Mouse (Mus musculus) erythroid progenitor cell, adult 5-6 weeks (primary cell): ENCODE results near the gene Lhb. TPM values are rescaled to one million over a fixed set of nuclear protein-coding genes. Genes with fewer than 3 reads are reported as not detected.
A peak's percentile ranks its signal among the peaks of the same experiment; 100 is the strongest.

ENCODE experiments used
- ATAC-seq: replicated peaks from 2 replicates; pipeline ENCODE4 v1.8.0; 2016; ENCODE audit warnings: moderate number of reproducible peaks, mild to moderate bottlenecking, moderate TSS enrichment, inconsistent platforms; ENCODE audit not compliant: poor library complexity, low FRiP score, severe bottlenecking
- total RNA-seq, 2 experiments: library from RNA; stranded (forward) in 1 of 2; stranded (reverse) in 1 of 2; fragments of 150-400 nt in 1 of 2; fragments of 186-747, 209-891 nt in 1 of 2; gene quantifications; 2 replicates each; pipeline versions ENCODE4 v1.2.3 to v1.2.4; 2015 to 2017; ENCODE audit warnings: low replicate concordance in 2 of 2

The Lhb gene
- total RNA-seq, 2 experiments from 2014 or later = not detected

DNA sequence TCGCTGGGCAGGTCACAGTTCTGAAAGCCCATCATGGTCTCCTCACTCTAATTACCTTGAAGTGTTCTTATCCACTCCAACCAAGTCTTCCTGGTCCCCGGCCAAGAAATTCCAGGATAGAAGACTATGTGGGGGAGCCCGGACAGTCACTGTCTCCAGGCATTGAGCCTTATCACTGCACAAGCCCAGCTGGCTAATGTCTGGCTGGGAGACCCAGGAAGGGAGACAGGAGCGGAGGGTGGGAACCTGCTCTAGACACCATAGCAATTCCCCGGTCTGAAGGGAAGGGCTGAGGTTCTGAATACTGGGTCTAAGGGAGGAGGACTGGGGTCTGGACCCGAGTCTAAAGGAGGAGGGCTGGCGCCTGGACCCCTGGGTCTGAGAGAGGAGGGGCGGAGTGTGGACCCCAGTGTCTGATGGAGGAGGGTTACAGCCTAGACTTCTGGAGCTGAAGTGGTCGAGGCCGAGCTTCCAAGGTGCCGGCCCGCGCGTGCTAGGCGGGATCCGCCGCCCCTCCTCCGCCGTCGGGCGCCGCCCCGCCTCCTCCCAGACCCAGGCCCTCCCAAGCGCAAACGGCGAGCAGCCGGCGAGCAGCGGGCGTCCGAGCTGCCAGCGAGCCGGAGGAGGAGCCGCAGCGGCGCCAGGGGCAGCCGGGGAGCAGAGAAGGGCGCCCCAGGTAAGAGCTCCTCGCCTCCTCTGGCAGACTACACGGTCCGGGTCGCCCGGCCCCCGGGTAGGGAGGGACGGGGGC is 7.3 kb upstream of the Lhb start, which contains the start of gene Ntf5:
Gene Ntf5 (plus strand): TSS at position 583 of the 751 bp plus-strand sequence.
- ATAC-seq = no peak

DNA sequence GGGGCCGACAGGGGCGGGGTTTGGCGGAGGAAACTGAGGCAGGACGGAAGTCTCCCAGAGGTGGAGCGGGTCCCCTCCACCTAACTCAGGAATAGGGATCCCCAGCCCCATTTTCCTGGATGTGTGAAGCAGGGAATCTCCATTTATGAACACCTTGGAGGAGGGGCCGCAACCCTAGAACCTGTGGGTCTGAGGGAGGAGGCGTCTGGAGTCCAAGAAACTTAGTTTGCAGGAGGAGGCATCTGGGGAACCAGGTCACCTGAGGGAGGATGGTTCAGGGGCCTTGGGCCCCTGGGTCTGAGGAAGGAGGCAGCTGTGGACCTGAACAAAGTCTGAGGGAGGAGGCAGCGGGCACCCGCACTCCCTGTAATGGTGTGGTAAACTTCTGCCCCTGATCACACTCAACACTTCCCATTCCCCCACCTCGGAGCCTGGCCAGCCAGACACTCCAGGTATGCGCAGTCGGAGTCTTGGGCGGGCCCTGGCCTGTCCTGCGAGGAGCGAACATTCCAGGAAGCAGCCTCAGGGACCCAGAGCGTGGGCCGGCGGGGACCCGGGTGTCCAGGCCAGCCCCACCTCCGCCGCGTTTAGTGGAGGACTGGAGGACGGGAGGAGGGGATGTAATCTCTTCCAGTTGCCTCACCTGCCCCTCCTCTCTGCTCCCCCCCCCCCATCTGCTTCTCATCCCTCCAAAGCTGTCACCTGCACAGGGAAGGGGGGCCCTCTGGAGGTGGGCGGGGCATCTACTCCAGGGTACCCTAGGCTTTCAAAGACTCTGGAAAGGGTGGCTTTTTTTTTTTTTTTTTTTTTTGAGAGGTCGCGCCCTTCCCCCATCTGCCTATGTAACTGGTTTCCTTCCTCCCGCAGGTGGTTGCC is 6.5 kb upstream of the Lhb start:
- ATAC-seq = 0 out of 2 replicates have a peak, but pooled peaks have one; percentile 23

DNA sequence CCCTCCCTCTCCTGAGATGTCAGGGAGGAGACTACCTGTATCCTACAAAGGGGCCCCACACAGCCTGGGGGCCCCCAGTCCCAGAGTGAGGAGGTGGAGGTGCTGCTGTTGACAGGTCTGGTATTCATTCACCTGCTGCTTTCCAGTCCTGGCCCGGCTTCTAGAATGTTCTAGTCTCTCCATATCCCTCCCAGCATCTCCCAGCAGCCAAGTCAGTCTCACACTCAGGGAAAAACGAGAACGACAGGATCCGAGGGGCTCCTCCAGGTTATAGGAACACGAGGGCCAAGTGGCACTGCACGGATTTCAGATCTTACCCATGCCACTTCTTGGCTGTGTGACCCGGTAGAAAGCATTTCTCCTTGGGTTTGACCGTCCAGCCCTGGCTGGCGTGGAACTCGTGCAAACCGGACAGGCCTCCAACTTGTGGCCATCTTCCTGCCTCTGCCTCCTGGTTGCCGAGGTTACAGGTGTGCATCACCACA is 5.8 kb upstream of the Lhb start:
- no peak for ATAC-seq

DNA sequence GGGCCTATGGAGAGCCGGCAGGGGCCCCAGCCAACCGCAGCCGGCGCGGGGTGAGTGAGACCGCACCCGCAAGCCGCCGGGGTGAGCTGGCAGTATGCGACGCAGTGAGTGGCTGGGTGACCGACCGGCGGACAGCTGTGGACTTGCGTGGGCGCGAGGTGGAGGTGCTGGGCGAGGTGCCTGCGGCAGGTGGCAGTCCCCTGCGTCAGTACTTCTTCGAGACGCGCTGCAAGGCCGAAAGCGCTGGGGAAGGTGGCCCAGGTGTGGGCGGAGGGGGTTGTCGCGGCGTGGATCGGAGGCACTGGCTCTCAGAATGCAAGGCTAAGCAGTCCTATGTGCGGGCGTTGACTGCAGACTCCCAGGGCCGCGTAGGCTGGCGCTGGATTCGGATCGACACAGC is 5.0 kb upstream of the Lhb start:
- no peak for ATAC-seq

DNA sequence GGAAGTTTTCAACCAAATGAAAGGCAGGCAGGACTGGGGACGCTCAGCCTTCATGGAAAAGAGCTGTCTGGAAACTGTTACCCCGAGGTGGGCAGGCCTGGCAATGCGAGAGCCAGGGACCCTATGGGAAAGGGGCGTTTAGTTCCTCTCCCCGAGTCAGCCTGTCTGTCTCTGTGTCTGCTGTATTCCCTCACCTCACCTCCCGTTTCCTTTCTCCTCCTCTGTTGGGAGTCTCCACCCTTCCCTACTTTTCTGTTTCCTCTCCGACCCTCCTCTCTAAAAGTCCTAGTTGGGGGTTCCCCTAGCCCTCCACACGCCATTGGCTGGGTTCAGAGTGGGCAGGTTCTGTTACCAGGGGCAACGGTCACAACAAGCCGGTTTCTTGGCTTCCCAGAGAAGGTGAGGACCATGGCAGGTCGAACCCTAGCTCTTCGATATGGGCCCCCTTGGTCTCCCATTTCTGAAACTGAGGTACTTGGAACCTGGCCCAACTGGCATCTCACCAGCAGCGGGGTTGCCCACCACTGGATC is 2.6 kb upstream of the Lhb start:
- ATAC-seq = no peak

DNA sequence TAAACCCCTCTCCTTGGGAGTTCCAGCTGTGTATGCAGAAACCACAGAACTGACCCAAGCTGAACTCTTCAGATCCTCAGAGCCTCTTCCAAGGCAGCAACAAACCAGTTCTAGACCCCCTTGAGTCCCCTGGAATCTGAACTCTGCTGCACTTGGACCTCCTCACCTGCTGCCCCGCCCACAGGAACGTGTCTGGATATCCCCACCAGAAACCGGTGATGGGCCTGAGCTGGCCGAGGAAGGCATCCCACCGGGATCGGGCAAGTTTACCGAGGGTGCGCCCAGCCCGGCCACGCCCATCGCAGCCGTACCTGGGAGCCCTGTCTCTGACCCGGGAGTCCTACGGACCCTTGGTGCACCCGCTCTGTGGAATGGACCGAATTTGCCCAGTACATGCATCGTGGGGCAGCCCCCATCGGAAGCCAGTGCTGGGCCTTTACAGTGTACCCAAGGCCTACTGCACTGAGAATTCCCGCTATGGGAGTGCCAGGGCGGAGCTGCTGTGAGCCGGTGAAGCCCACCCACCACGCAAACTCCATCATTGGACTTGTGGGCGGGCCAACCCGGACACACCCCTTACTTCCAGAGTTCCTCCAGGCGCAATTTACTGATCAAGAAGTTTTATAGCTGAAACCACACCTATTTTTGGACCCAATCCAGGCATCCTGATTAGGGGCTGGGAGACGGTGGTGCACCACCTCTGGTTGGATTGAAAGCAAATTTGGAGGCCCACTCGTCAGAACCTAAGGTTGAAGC is 583 bp upstream of the Lhb start:
- no peak for ATAC-seq

DNA sequence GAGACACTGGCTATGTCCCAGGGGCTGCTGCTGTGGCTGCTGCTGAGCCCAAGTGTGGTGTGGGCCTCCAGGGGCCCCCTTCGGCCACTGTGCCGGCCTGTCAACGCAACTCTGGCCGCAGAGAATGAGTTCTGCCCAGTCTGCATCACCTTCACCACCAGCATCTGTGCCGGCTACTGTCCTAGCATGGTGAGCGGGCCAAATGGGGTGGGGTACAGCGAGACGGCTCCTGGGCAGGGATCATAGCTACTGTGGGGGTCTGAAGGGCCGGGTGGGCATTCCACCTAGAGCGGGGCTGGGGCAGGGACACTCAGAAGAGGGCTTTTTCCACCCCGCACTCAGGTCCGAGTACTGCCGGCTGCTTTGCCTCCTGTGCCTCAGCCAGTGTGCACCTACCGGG is 574 bp downstream of the Lhb start:
- ATAC-seq = no peak

DNA sequence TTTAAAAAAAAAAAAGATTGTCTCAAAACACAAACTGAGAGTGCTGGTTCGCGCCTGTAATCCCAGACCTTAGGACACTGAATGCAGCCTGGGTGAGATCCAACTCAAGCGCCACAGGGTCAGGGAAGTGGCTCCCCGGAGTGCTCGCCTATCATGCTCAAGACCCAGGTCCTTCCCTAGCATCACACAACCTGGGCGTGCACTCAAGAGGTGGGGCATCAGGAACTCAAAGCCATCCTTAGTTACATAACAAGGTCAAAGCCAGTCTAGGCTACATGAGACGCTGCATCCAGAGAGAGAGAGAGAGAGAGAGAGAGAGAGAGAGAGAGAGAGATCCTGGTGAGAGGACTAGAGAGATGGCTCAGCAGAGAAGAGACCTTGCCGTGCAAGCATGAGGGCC is 5.9 kb downstream of the Lhb start:
- ATAC-seq = no peak

DNA sequence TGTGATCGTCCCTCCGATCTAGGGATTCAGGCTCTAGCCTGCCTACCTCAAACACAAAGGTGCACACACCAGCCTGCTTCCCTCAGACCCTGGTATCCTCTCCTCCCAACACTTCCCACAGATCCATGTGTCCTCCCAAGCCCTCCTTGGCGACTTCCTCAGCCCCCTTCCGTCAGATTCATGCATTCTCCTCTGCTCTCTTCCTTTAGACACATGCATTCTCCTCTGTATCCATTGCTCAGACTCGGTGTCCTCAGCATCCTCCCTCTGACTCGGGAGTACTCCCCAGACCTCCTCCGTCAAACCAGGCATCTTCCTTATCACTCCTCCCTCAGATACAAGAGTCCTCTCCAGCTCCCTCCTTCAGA is 13.2 kb downstream of the Lhb start:
- ATAC-seq = no peak

DNA sequence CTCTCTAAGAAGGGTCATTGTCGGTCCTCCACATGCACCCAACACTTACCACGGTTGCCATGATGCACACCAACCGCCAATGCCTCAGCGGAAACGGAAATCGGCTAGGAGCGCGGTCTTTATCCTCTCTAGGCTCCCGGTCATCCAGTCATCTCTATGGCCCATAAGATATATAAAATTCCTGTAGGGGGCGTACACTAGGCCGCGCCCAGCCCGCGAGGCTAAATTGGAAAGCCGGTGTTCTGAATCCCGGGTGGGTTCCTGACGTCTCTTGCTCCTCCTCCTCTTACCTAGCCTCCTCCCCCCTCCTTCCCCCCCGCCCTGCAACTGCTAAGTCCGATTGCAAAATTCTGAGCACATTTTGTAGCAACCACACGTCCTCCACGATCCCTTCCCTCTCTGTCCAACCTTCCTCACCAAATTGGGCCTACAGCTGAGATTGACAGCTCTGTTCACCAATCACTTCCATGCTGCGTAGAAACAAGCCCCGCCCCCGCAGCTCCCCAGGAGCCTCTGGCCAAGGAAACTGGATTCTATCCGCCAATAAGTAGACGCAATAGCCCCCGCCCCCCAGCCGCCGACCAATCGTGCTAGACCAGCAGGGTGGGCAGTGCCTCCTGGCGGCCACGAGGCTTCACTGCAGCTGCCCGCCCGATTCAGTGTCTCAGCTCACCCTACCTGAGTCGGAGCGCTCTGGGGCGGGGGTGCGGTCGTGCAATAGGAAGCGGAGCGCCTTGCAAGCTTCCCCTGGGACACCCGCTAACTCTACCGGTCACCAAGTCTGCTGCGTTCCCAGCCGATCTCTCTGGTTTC is 13.8 kb downstream of the Lhb start, which contains the start of gene Gys1:
Gene Gys1 (plus strand): TSS at position 642 of the 813 bp plus-strand sequence.
- ATAC-seq = peak; percentile 90

DNA sequence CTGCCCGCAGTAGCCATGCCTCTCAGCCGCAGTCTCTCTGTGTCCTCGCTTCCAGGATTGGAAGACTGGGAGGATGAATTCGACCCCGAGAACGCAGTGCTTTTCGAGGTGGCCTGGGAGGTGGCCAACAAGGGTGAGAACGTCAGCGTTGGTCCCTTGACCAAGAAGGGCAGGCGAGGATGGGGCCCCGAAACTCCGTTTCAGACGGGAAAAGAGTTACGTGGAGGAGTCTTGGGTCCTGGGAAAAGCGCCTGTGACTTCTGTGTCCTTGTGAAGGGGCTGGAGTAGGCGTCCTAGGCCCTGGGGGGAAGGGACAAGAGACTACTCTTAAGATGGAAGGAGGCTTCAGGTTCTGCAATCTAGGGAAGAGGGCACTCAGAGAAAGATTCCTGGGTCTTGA is 14.4 kb downstream of the Lhb start:
- no peak for ATAC-seq

DNA sequence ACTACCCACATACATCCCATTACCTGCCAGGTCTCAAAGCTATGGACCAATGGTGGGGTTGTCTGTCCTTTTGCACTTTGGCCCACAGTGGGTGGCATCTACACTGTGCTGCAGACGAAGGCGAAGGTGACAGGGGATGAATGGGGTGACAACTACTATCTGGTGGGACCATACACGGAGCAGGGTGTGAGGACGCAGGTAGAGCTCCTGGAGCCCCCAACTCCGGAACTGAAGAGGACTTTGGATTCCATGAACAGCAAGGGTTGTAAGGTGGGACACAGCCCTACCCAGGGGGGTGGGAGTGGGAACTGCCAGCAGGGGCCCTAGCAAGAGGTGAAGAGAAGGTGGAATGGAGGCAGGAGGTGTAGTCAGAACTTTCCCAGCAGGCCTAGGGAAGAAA is 15.8 kb downstream of the Lhb start:
- no peak for ATAC-seq

DNA sequence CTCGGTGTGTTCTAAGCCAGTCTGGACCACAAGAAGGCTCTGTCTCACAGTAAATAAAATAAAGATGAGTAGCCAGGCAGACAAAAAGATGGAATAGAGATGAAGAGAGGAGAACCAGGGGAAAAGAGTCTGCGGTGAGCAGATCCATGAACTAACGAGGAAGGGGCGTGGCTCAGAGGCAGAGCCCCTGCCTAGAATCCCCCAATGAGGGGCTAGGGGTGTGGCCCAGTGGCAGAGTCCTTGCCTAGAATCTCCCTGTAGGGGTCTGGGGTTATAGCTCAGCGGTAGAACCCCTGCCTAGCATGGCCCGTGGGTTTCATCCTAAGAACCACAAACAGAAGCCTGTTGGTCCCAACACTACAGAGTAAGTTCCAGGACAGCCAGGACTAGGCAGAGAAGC is 16.4 kb downstream of the Lhb start:
- no peak for ATAC-seq

DNA sequence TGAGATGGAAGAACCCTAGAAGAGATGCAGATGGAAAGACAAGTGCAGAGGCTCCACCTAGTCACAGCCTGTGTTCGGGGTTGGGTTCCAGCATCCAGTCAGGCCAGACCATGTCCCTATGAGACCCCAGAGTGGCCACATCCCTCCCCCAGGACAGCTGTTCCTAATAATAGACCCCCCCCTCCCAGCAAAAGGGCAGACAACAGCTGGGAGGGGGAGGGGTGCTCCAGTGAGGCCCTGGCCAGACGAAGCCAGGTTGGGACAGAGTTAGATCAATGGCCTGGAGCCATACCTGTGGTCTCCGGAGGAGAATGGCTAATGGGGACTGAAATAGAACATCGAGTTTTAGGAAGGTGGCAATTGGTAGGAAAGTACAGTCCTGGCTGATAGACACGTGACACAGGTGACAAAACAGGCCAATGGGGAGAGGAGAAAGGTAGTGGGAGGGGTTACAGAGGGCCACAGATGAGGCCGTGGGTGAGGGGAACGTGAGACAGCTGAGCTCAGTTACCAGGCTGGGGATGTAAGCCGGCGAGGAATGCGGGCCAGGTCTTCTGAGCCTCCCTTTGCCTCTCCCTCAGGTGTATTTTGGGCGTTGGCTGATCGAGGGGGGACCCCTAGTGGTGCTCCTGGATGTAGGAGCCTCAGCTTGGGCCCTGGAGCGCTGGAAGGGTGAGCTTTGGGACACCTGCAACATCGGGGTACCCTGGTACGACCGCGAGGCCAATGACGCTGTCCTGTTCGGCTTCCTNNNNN is 17.1 kb downstream of the Lhb start, which contains the start of gene Ruvbl2:
Gene Ruvbl2 (minus strand): TSS at position 576 of the 756 bp plus-strand sequence.
- no peak for ATAC-seq

DNA sequence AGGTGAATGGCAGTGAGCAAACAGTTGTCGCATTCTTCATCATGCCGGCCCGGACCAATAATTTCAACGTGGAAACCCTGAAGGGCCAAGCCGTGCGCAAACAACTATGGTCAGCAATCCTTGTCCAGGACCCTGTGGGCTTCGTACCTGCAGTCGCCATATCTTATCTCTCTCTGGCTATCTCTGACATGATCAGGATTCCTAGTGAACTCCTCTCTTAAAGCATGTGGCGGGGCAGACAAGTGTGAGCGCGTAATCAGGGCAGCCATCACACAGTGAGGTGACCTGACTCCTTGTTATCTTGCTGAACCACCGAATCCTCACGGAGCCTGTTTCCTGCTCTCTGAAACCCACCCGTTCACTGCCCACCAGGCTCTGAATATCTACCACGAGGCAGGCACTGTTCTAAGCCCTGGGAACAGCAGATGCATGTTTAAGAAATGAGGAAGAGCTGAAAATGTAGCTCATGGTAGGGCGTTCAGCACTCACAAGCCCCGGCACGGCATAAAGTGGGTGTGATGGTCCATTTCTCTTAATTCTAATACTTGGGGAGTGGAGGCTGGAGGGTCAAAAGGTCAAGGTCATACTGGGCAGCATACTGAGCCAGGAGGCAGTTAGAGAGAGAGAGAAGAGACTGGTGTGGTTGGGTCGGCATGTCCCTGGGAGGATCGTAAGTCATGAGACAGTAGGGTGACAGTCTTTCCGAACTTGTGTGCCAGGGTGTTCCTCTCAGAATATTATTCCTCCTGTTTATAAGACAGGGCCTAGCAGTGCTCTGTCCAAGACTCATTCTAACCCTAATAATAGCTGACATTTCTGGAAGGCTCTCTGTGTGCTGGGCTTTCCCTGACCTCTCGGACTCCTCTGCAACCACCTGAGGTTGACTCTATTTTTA is 23.2 kb downstream of the Lhb start:
- no peak for ATAC-seq

DNA sequence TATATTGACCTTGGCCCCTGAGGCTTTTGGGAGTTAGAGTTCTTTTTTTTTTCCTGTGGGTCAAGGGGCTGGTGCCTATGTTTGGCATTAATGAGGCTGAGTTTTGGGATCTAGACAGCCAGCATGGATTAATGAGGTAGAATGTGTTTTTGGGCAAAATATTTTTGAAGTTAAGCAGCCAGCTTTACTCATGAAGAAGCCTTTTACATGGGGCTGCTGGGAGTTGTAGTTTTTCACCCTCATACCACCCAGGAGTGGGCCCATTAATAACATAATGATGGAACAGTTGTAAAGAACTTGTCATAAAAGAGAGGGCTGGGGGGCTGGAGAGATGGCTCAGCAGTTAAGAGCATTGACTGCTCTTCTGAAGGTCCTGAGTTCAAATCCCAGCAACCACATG is 26.0 kb downstream of the Lhb start:
- ATAC-seq = no peak

DNA sequence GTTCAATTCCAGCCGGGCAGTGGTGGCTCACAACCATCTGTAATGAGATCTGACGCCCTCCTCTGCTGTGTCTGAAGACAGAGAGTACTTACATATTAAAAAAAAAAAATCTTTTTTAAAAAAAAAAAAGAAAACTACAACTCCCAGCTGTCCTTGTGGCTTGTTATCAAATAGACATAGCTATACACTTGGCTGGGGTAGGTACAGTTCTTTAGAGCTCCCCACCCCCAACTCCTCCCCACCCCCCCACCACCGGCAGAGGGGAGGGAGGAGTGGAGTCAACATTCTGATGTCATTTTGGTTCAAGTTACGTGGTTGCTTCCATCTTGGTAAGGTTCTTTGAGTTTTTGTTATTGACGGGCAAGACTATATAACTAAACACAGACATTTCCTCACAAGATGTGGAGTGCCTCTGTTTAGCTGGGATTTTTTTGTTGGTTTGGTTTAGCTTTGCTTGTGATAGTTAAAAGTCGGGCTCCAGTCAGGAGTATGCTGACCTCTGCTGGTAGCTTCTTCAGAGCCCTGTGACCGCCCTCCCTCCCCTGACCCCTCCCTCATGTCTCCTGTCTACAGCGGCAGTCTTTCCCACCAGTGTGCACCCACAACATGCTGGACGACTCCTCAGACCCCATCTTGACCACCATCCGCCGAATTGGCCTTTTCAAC is 26.8 kb downstream of the Lhb start:
- no peak for ATAC-seq
